Mouse (Mus musculus) bone marrow, adult 2 months (tissue): ENCODE results near the gene Hkdc1.

Experiments used
- CTCF ChIP-seq: fragments of 200-500 bp; IDR thresholded peaks from 2 replicates; pipeline ENCODE4 v1.5.1; 2011; ENCODE audit warnings: low read length, control low read depth; ENCODE audit not compliant: control insufficient read depth, insufficient read depth
- POLR2A ChIP-seq: fragments of 200-500 bp; IDR thresholded peaks from 2 replicates; pipeline ENCODE4 v1.6.1; 2011; ENCODE audit warnings: low read depth, mild to moderate bottlenecking, control low read depth, low read length, borderline replicate concordance; ENCODE audit not compliant: control insufficient read depth

DNA sequence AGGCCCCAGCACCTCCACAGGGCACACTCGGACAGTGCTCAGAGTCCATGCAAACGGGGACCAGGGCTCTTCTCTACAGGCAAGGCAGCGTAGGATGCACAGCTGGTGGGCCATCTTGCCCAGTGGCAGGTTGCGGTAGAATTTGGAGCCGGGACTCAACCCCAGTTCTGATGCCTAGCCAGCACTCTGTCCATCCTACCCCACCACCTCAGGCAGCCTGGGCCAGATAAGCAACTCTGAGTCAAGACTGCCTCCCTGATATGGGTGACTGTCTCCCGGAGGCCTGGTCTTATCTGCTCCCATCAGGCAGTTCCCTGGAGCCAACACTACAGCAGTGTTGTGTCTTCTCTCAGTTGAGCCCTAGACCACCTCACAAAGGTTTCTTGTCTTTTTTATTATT, 79.8 kb downstream of the Hkdc1 start:
- TF ChIP-seq CTCF (no peak), POLR2A (peak; percentile 65)
